Mouse (Mus musculus) brain, adult 2 months (tissue): ENCODE measurements around the gene Slc16a5.

Experiments used
- DNase-seq: peaks from one replicate; pipeline ENCODE4 v3.0.0; 2011; ENCODE audit warnings: low read depth, low spot score

The Slc16a5 gene

DNA sequence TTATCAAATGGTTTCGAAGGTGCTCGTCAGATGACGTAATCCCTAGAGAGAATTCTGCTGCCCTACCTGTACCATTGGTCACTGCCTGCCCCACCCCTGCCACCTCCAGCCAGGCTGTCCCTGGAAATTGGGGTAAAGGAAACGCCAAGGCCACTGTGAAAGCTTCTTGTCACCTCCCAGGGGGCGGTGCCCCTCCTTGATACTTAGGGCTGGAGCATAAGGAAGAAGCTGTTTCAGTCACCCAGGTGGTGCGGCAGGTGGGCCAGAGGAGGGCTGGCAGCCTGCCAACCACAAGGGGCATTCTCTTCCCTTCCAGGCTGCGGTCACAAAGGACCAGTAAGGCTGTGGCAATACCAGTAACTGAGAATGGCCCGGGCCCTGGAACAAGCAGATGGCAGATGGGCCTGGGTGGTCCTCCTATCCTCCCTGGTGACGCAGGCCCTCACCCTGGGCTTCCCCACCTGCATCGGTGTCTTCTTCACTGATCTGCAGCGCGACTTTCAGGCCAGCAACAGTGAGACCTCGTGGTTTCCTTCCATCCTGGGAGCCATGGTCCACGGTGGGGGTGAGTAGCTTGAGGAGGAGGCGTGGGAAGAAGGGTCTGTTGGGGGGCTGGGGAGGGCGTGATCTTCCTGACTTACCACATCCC is at the start of gene Slc16a5:
TSS of gene Slc16a5 (plus strand) at position 232 of the 649 bp plus-strand sequence.
- no peak for DNase-seq

DNA sequence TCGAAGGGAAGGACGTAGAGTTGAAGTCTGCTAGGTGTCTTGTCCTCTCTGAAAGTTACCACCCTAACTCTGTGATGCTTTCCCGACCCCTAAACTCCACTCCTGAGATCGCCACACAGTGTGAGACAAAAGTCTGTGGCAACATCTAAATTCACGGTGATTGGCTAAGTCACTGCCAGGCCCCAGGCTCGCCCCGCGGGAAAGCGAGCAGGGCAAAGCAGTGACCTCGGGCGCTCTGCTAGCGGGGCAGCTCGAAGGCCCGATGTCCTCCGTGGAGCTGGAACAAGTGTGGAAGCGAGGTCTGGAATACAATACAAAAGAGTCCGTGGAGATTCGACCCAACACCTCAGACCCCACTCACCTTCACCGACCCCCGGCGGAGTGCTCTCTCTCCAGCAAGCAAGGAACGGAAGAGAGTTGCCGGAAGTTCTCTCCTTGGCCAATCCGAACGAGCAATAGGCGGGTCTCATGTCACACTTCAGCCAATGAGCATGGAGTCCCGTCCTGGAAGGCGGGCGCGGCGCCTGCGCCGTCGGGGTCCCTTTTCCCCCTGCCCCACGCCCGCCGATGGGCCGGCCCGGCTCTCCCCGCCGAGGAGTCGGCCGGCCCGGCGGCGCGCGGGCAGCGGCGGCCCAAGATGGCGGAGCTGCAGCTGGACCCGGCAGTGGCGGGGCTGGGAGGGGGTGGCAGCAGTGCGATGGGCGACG is 42.6 kb upstream of the Slc16a5 start, which contains the start of the genes Atp5h and Kctd2:
TSS of gene Atp5h (minus strand) at position 432 of the 707 bp plus-strand sequence.
TSS of gene Kctd2 (plus strand) at position 598 of the 707 bp plus-strand sequence.
- DNase-seq, result peak; percentile 99

DNA sequence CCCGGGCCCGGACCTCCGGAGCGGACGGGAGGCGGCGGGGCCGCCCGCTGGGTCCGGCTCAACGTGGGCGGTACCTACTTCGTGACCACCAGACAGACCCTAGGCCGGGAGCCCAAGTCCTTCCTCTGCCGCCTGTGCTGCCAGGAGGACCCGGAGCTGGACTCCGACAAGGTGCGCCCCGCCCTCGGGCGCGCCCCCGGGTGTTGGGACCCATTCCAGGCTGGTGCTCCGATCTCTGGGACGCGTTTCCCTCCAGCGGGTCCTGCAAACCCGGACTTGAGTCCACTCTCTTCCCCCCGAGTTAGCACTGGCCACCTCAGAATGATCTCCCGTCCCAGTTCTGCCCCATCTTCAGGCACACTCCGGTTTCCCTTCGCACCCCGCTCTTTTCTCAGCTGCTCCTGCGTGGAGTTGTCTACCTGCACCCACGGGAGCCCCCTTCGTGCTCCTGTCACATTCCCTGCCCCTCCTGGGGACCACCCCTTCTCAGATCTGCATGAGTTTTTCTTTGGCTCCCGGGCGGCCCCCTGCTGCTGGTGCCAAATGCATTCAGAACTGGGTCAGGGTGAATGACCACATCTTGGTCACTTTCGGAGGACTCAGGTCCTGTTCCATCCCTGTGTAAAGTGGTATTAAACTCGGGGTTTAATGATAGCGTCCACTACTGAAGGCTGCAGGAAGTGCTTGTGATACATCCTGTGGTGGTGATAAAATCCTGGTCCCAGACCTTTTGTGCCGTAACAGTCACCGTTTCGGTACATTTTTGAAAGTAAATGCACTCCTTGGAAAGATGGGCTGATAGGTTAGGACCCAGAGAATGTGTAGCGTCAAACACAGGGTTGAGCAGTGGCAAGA is 41.7 kb upstream of the Slc16a5 start:
- DNase-seq, result peak; percentile 56

DNA sequence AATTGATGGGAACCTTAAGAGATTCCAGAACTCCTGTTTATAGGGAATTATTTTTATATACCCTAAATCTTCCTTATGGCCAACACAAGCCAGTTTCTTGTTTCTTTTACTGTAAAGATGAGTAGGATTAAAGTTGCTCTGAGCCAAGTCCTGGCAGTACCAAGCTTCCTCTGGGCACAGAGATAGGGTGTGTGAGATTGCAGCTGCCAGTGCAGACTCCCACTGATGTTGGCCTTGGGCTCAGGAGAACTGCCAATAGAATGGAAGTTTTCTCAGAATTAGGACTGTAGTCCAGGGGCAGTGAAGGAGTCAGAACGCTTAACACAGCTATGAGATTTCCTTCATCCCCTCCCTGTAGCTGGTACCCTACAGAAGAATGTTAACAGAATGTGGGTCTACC is 40.9 kb upstream of the Slc16a5 start:
- DNase-seq, result peak; percentile 63

DNA sequence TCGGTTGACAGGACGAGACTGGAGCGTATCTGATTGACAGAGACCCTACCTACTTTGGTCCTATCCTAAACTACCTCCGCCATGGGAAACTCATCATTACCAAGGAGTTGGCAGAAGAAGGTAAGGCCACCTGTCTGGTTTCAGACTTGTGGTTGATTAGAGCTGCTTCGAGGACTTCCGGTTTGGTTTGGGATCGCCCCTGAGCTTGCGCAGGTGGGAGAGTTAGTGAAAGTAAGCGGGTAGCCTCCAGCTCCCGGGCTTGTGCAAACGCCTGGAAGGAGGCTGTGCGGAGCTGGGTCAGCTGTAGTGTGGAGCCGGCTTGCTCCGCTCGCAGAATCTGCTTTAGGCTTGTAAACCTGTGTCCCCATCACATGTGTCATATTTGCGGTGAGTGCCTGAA is 40.3 kb upstream of the Slc16a5 start:
- DNase-seq, result no peak

DNA sequence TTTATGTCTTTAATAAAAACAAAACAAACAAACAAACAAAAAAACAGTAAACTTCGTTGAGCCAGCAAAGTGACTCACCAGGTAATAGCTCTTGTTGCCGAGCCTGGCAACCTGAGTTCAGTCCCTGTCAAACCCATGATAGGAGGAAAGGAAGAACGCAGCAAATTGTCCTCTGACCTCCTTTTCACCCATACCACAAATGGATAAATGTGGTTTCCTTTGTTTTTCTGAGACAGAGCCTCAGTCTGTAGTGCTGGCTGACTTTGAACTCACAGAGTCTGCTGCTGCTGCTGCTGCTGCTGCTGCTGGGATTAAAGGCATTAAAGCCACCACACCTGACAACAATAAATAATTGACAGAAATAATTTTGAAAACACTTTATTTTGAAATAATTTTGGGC is 39.2 kb upstream of the Slc16a5 start:
- DNase-seq, result no peak

DNA sequence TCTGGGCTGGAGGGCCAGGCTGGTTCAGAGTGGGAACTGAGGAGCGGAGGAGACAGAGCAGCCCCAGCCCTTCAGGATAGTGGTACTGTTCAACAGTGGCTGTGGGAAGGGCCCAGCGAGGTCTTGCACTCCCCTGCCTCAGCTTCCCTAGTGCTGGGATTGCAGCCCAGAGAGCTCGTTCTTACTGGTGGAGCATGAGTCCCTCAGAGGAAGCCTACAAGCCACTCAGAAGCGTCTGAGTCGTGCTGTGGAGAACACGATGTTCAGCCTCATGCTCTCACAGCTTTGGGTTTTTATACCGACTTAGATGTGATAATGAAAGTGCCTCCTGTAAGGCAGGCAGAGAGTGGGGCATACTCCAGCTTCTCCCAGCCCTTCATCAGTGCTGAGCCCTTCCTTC is 37.6 kb upstream of the Slc16a5 start:
- no peak for DNase-seq

DNA sequence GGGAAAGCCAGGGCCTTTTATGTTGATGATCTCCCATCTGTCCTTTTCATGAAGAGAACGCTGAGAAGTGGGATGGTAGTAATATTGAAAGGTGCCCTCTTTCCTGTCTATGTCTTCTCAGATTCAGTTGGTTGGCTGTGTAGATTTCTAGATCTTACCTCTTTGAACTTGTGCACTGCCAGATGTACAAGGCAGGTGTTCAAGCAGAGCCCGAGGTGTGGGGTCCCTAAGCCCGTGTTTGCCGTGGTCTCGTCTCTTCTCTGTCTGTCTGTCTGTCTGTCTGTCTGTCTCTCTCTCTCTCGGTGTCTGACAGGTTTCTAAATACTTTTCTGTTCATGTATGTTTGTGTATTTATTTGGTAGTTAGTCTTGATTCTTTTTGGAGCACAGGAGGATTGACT is 36.6 kb upstream of the Slc16a5 start:
- DNase-seq, result no peak

DNA sequence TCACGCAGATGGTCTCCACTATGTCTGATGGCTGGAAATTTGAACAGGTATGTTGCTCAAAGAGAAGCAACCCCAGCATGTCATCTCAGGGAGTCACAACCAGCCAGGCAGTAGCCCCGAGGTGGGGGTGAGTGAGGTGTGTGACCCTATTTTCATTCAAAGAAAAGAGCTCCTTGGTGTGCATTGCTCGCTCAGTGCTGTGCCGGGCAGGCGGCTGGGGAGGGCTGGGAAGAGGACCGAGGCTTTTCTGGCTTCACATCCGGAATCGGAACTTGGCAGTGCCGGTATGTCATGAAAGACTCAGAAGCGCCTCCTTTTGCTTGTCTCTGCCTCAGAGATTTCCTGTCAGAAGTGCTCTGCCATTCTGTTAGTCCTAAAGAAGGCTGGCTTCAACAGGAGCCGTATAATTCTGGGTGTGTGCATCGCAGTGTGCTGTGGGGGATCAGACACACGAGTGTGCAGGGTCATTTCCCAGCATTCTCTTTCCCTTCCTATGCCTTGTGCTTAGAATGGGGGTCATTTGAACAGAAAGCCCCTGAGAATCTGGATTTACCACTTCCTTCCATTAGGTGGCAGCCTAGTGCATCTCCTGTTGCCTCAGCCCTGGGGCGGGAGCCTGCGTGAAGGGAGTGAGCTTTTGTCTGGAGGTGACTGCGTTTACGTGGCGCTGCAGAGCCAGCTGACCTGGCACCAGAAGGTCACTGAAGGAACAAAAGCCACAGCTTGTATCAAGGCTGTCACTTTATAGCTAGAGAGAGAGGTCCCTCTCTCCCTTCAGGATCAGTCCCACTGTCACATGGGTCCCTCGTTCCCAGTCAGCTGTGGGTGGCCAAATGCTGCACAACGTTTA is 34.6 kb upstream of the Slc16a5 start:
- peak; percentile 92 for DNase-seq

DNA sequence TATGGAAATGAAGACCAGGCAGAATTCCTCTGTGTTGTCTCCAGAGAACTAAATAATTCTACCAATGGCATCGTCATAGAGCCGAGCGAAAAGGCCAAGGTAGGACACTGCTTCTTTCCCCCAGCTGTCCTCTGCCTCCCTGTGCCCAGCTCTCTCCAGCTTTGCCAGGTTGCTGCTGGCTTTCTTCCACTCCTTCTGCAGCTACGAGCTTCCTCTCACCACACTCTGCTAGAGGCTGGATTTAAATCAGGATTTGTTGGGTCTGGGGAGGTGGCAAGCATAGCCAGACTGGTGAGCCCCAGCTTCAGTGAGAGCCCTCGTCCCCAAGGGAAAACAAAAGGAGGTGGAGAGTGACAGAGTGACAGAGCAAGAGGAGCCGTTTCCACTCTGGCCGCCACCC is 33.0 kb upstream of the Slc16a5 start:
- DNase-seq, result peak; percentile 80

DNA sequence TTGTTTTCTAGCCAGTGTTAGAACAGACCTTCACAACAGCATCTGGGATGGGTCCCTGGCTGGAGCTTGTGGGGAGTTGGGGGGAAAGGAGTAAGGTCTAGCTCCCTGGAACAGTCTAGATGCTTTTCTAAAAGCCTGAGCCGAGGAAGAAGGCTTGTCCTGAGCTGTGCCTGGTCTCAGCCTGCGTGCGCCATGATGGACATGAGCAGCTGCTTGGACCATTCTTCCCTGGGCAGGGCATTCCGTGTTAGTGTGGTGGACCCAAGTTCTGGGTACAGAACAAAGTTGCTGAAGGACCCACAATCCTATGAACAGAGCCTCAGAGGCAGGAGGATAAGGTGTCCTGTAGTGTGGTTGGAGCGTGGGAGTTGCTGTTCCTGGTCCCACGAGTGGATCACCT is 31.7 kb upstream of the Slc16a5 start:
- no peak for DNase-seq

DNA sequence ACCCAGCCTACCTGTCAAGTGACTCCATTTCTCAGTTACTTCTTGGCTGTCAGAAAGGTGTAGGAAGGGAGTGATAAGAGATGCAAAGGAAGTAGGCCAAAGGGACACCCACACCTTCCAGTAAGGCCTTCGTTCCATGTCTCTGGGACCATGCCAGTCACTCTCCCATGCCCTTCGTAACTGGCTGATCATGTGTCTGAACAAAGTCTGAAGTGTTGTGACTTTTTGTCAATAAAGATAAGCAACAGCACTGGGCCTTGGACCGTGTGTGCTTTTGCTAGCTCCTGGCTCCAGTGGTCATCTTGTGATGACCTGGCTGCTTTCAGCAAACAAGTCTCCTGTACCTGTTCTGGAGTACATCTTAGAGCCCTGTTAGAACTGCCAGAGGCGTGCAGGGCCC is 29.5 kb upstream of the Slc16a5 start:
- DNase-seq, result no peak

DNA sequence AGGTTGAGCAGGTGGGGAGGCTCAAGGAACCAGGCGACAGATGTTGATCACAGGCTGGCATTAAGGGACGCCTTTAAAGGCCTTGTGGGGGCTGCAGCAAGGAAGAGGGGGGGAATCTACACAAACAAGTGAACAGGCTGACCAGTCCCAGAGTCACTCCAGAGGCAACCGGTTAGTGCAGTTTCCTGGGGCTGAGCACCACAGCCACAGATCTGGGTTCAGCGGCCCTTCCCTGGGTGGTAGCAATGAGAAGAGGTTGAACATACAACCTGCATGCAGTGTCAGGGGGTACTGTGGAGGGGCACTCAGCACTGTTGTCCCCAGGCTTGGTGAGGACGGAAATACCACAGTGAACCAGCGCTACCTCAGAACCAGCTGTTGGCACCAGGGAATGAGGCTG is 28.9 kb upstream of the Slc16a5 start:
- DNase-seq, result no peak

DNA sequence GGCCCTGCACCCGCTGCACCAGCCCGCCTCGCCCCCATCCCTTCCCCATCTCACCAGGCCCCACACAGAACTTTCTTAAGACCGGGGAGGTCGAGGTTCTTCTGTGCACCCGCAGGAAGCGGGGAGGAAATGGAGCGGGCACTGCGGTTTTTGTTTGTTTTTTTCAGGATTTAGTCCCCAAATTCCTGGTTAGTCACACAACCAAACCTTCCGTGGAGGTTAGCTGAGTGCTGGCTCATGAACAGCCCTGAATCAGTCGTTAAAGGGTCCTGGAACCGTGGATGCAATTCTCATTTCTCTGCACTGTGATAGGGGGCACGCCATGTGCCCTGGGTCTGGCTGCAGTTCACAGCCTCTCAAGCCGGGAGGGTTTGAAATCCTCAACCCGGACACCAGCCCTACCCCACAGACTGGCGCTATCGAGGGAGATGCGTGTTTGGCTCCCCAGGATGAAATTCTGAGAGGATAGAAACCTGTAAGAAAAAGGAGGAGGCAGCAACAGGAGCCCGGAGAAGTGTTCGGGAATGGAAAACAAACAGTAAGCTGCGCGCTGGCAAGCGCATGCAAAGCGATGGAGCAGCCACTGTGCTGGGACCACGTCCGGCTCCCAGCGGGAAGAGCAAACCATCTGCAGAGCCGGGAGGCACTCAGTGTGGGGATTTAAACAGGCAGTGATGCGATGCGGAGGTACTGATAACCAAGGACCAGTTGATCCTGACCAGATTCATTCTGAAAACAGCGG is 26.5 kb upstream of the Slc16a5 start:
- peak; percentile 85 for DNase-seq

DNA sequence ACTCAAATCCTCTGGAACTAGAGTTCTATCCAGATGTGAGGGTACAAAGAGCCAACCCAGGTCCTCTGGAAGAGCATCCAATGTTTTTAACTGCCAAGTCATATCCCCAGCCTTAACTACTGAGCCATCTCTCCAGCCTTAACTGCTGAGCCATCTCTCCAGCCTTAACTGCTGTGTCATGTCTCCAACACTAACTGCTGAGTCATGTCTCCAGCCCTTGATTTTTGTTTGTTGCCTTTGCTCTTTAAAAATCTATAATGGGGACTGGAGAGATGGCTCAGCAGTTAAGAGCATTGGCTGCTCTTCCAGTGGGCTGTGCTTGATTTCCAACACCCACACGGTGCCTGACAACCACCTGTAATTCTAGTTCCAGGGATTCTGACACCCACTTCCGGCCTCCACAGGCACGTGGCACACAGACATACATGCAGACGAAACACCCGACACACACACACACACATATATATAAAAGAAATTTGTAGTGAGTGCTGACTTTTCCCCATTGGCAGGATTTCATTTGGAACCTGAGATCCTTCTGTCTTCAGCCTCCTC is 24.6 kb upstream of the Slc16a5 start:
- peak; percentile 68 for DNase-seq

DNA sequence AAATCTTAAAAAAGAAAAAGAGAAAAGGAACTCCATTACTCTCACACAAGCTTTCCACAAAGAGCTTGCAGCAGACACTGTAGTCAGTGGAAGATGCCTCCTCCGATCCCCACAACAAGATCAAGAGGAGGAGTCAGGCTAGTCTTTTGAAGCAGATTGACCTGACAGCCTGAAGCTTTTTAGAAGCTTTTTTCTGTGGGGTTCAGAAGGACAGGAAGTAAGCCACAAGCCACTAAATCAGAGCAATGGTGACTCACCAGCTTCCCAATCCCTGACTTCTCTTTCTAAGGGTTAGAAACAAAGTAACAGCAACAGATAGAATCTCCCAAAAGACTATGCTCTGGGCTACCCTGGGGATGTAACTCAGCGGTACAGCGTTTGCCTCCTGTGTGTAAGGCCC is 22.9 kb upstream of the Slc16a5 start:
- DNase-seq, result no peak

DNA sequence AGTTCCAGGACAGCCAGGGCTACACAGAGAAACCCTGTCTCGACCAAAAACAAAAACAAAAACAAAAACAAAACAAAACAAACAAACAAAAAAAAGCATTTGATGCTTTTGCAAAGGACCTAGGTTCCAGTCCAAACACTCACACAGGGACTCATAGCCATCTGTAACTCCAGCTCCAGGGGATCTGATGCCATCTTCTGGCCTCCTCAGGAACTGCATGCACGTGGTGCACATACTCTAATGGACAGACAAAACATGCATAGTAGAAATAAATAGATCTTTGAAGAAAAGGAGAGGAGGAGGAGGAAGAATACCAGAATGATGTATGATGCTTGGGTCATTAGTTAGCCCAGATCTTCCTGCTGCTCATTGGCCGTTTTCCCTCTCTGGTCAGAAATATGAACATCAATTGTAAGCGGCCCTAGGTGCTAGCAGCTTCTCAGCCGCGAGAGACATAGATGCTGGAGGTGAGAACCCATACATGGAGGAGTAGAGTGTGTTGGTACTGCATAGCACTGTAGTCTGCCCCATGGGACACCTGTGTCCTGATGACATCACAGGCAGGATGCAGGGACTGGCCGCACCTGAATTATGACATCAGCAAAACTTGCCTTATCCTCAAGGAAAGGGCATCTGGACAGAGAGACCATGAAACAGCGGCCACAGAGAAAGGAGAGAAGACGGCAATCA is 22.2 kb upstream of the Slc16a5 start, which contains the start of gene Trim80:
TSS of gene Trim80 (plus strand) at position 640 of the 690 bp plus-strand sequence.
- no peak for DNase-seq

DNA sequence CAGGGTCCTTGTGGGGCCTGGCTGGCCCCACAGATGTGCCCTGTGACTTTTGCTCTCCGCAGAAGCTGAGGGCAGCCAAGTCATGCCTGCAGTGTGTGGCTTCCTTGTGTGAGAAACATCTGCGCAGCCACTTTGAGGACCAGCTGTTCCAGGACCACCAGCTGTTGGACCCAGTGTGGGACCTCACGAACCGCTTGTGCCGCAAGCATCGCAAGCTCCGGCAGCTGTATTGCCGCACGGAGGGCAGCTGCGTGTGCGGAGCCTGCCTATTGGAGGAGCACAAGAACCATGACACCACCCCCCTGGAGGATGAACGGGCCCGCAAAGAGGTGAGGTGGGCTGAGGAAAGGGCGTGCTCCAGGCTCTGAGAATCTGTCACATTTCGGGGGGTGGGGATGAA is 20.9 kb upstream of the Slc16a5 start:
- no peak for DNase-seq

DNA sequence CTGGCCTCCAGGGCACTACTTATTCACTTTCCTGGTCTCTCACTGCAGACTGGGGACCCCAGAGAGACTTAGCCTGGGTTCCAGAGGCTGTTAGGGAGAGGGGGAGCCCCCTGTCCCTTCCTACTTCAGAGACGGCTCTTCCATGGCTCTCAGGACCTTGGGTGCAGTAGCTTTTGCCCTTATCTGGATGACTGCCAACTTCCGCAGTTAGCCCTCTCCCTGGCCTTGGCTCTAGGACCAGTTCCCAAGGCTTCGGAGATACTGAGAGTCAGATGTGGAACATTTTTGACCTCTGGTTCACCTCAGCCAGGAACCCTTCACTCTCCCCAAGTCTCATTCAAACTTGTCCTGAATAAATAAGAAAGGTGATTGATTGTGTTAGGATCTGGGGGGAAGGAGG is 15.4 kb upstream of the Slc16a5 start:
- DNase-seq, result no peak
